Mouse (Mus musculus): Measurements from ENCODE around the gene Coa4. TPM values are rescaled to one million over a fixed set of nuclear protein-coding genes. Genes with fewer than 3 reads are reported as not detected.
"Not testable (repeated sequence)": the region's sequence is repeated elsewhere in the genome, so short reads cannot be mapped to it uniquely, and the experiment has no call there.

Coa4 gene
- polyA plus RNA-seq, 1 experiment from 2014 or later, result 18.6 TPM

DNA sequence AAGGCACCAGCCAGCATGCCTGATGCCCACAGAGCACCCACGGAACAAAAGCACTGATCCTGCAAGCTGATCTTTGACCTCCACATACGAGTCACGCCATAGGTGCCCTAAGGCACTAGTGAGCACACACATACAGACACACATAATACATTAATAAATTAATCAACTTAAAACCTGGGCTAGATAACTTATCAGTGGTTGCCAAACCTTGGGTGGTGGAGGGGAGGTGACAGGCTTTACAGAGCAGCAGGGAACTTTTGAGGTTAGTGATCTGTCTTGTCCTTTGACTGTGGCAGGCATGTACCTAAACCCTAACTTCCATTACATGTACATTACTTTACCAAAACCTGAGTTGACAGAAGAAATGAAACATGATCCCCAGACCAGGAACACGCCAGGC lies 22.5 kb downstream of the Coa4 start:
- DNase-seq (ENCODE audit: low spot score) (no peak), ATAC-seq (replicated peaks; ENCODE audit: low FRiP score) (no peak)
- no peak overlapping the region for H3K4me3 ChIP-seq (ENCODE audit: low read depth, low read length)
- no peaks in the 10 kb centered on the region for H3K9me3 ChIP-seq (ENCODE audit: control insufficient read depth, low read length)
- H3K4me2 ChIP-seq (ENCODE audit: low read depth, low read length, severe bottlenecking), result no peak overlapping the region
- WGBS, result 86% methylated on average over 4 of the region's 4 CpGs
- H3K27ac ChIP-seq (ENCODE audit: low read depth, low read length), result no peak overlapping the region
- no peaks in the 10 kb centered on the region for H3K27me3 ChIP-seq (ENCODE audit: control insufficient read depth, insufficient read depth, low read length)
- H3K36me3 ChIP-seq (ENCODE audit: control insufficient read depth, insufficient read depth, low read length), result no peaks in the 10 kb centered on the region
- H3K9ac ChIP-seq (ENCODE audit: low read length), result no peak overlapping the region
- 0 out of 2 replicates have a peak, but pooled peaks cover 2% of the 10 kb centered on the region for H3K4me1 ChIP-seq (replicated peaks; ENCODE audit: control insufficient read depth, insufficient read depth, low read length)

DNA sequence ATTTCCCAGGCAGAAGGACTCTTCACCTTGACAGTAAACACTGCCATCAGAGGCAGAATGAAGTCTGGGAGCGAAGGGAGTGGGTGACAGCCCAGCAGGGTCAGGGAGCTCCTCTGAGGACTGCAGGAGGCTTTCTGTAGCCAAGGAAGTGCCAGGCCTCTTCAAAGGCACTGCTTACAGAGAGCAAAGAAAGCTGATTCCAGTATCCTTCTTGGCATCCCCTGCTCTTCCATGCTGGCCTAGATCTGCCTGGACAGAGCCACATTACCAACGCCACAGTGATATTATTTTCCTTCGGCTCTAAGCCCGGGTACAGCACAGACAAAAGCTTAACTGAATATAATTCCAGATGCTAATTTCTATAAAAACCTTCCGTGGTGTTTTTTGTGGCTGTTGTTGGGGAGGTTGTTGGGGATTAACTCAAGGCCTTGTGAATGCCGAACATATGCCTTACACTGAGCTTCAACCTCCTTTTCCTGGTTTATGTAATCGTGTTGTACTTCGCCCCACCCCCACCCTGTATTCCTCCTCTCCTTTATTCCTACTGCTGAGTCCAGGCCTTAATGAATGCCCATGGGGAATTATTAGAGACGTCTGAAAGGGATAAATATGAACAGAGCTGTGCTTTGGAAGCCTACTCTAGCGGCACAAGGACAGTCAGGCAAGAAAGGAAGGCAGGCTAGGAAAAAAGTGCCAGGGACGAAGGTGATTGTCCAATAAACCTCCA lies 25.2 kb downstream of the Coa4 start:
- WGBS, result 75% methylated on average over 11 of the region's 11 CpGs
- H3K9ac ChIP-seq (ENCODE audit: low read length), result peak overlapping the region; percentile 8; the same call in 1 of the 2 replicates
- DNase-seq (ENCODE audit: low spot score), result no peak

DNA sequence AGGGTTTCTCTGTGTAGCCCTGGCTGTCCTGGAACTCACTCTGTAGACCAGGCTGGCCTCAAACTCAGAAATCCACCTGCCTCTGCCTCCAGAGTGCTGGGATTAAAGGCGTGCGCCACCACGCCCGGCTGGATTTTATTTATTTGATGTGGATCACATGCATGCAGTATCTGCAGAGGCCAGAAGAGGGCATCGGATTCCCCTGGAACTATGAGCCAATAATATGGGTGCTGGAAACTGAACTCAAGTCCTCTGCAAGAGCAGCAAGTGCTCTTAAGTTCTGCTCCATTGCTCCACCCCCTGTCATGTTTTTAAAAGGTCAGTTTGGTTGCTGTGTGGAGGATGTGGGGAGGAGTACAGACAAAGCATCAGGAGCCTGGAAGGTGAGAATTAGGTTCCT lies 30.4 kb downstream of the Coa4 start:
- ATAC-seq (replicated peaks; ENCODE audit: low FRiP score); H3K27me3 ChIP-seq (ENCODE audit: control insufficient read depth, insufficient read depth, low read length); H3K4me1 ChIP-seq (replicated peaks; ENCODE audit: control insufficient read depth, insufficient read depth, low read length); H3K36me3 ChIP-seq (ENCODE audit: control insufficient read depth, insufficient read depth, low read length); DNase-seq (ENCODE audit: low spot score); H3K9ac ChIP-seq (ENCODE audit: low read length); H3K9me3 ChIP-seq (ENCODE audit: control insufficient read depth, low read length); H3K27ac ChIP-seq (ENCODE audit: low read depth, low read length); H3K4me3 ChIP-seq (ENCODE audit: low read depth, low read length); H3K4me2 ChIP-seq (ENCODE audit: low read depth, low read length, severe bottlenecking): not testable (repeated sequence)
- WGBS, result 80% methylated on average over 5 of the region's 5 CpGs

More for the DNA sequence above, 25.2 kb downstream of the Coa4 start:
- Histone ChIP-seq H3K27me3 (ENCODE audit: control insufficient read depth, insufficient read depth, low read length) (no peaks in the 10 kb centered on the region), H3K4me2 (ENCODE audit: low read depth, low read length, severe bottlenecking) (no peak overlapping the region), H3K36me3 (ENCODE audit: control insufficient read depth, insufficient read depth, low read length) (no peaks in the 10 kb centered on the region), H3K4me1 (replicated peaks; ENCODE audit: control insufficient read depth, insufficient read depth, low read length) (no peaks in the 10 kb centered on the region), H3K27ac (ENCODE audit: low read depth, low read length) (no peak overlapping the region), H3K9me3 (ENCODE audit: control insufficient read depth, low read length) (no peaks in the 10 kb centered on the region), H3K4me3 (ENCODE audit: low read depth, low read length) (no peak overlapping the region)
- ATAC-seq (replicated peaks; ENCODE audit: low FRiP score), result no peak

DNA sequence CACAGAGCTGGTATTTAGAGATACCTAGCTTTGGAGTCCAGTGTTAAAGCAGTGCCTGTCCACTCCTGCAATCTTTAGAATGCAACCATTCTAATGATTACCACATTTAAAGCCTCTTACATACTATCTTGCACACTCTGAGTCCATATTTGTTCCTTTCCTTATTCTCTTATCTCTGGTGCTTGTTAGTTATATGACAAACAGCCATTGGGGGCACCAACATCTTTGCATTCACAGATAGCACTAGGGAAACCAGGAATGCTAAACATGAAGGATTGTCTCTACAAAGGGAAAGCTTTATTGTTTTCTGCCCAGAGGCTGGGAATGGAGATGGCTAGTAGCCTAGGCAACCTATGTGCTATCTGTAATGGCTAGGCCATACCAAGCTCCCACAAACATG lies 33.0 kb downstream of the Coa4 start:
- Histone ChIP-seq H3K27me3 (ENCODE audit: control insufficient read depth, insufficient read depth, low read length) (no peaks in the 10 kb centered on the region), H3K27ac (ENCODE audit: low read depth, low read length) (no peak overlapping the region), H3K4me3 (ENCODE audit: low read depth, low read length) (no peak overlapping the region), H3K9ac (ENCODE audit: low read length) (no peak overlapping the region), H3K4me1 (replicated peaks; ENCODE audit: control insufficient read depth, insufficient read depth, low read length) (no peaks in the 10 kb centered on the region), H3K4me2 (ENCODE audit: low read depth, low read length, severe bottlenecking) (no peak overlapping the region), H3K9me3 (ENCODE audit: control insufficient read depth, low read length) (no peaks in the 10 kb centered on the region), H3K36me3 (ENCODE audit: control insufficient read depth, insufficient read depth, low read length) (no peaks in the 10 kb centered on the region)
- ATAC-seq (replicated peaks; ENCODE audit: low FRiP score), result no peak
- DNase-seq (ENCODE audit: low spot score), result no peak

DNA sequence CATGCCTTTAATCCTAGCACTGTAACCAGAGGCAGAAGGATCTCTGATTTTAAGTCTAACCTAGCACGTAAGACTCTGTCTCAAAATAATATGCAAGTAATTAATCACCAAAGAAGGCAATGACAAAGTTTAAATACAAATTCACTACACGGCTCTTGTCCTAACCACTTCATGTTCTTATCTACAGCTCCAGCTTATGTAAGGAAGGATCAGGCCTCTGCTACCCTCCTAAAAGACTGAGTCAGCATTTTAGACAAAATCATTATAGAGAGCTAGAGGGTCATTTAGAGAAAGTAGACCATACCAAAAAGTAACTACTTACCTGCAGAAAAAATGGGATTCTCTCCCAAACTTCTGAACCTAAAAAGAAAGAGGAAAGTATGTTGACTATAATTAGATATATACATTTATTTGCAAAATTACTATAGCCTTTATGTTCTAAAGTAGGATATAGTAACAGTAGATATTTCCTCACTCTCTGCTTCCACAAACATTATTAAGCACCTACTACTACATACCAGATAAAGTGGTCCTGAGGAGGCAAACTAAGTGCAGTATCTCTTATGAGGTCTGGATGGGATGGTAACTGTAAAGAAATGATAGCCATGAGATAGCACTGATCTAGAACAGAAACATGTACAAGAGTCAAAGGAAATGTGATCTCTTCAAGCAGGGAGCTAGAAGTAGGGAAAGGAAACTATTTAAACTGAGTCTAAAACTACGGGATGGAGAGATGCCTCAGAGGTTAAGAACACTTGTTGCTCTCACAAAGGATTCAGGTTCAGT lies 34.3 kb downstream of the Coa4 start:
- Histone ChIP-seq H3K4me2 (ENCODE audit: low read depth, low read length, severe bottlenecking) (no peak overlapping the region), H3K9ac (ENCODE audit: low read length) (no peak overlapping the region), H3K4me3 (ENCODE audit: low read depth, low read length) (no peak overlapping the region), H3K36me3 (ENCODE audit: control insufficient read depth, insufficient read depth, low read length) (no peaks in the 10 kb centered on the region), H3K9me3 (ENCODE audit: control insufficient read depth, low read length) (no peaks in the 10 kb centered on the region), H3K4me1 (replicated peaks; ENCODE audit: control insufficient read depth, insufficient read depth, low read length) (no peaks in the 10 kb centered on the region), H3K27ac (ENCODE audit: low read depth, low read length) (no peak overlapping the region), H3K27me3 (ENCODE audit: control insufficient read depth, insufficient read depth, low read length) (no peaks in the 10 kb centered on the region)
- ATAC-seq (replicated peaks; ENCODE audit: low FRiP score) (no peak), DNase-seq (ENCODE audit: low spot score) (no peak)
- 89% methylated on average over 3 of the region's 3 CpGs for WGBS

DNA sequence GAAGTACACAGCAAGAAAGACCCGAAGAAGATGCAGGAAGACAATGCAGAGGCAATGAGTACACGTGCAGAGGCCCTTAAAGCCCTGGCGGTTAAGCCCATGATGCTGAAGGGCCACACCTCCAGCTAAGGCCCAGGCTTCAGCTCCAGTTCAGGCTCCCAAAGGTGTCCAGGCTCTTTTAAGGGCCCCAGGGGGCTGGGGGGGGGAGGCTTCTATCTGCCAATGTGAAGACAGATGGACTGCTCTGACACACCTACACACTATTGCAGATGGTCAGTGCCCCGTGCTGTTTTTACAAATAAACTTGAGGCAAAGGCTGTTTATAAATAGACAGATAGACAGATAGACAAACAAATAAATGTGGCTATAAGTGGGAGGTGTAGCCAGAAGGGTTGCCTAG lies 35.2 kb downstream of the Coa4 start:
- H3K9ac ChIP-seq (ENCODE audit: low read length), result no peak overlapping the region
- ATAC-seq (replicated peaks; ENCODE audit: low FRiP score) (no peak), DNase-seq (ENCODE audit: low spot score) (no peak)
- no peak overlapping the region for H3K4me2 ChIP-seq (ENCODE audit: low read depth, low read length, severe bottlenecking)
- no peak overlapping the region for H3K4me3 ChIP-seq (ENCODE audit: low read depth, low read length)
- no peaks in the 10 kb centered on the region for H3K36me3 ChIP-seq (ENCODE audit: control insufficient read depth, insufficient read depth, low read length)
- no peaks in the 10 kb centered on the region for H3K27me3 ChIP-seq (ENCODE audit: control insufficient read depth, insufficient read depth, low read length)
- H3K27ac ChIP-seq (ENCODE audit: low read depth, low read length), result no peak overlapping the region
- no peaks in the 10 kb centered on the region for H3K9me3 ChIP-seq (ENCODE audit: control insufficient read depth, low read length)
- H3K4me1 ChIP-seq (replicated peaks; ENCODE audit: control insufficient read depth, insufficient read depth, low read length), result no peaks in the 10 kb centered on the region
- 85% methylated on average over 4 of the region's 4 CpGs for WGBS

DNA sequence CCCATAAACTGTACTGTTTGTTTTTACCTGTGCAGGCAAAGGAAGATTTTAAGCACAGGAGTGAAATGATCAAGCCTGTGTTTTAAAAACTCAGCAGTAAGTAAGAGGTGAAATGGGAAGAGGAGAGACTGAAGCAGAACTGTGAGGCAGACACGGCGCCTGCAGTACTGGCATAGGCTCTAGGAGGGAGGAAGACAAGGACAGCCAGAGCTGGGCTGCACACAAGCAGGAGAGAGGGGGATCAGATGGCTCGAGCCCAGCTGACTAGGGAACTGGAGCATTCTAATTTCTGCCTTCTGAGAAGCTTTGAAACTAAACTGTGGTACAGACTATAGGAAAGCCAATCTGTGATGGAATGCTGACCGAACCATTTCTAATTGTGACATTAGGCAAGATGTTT lies 35.8 kb downstream of the Coa4 start:
- ATAC-seq (replicated peaks; ENCODE audit: low FRiP score), result no peak

DNA sequence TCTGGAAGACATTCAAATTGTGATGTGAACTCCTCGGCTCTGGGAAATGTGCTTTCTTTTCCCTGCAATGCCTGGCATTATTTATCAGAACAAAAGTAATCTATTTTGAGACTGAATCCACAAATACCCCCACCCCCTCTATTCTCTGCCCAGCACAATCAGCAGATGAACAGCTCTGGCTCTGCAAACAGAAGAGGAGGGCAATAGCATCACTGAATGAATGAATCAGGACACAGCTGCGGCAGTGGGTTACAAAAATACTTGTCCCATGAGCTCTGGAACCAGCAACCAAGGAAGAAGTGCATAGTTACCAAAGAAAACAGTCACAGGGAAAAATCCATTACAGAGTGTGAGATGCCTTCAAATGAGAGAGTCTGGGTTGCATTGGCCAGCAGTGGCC lies 41.9 kb downstream of the Coa4 start:
- no peak overlapping the region for H3K27ac ChIP-seq (ENCODE audit: low read depth, low read length)
- no peak overlapping the region for H3K9ac ChIP-seq (ENCODE audit: low read length)
- H3K9me3 ChIP-seq (ENCODE audit: control insufficient read depth, low read length), result no peaks in the 10 kb centered on the region
- no peaks in the 10 kb centered on the region for H3K27me3 ChIP-seq (ENCODE audit: control insufficient read depth, insufficient read depth, low read length)
- H3K4me2 ChIP-seq (ENCODE audit: low read depth, low read length, severe bottlenecking), result no peak overlapping the region
- WGBS, result 66% methylated on average over 2 of the region's 2 CpGs
- H3K4me1 ChIP-seq (replicated peaks; ENCODE audit: control insufficient read depth, insufficient read depth, low read length), result no peaks in the 10 kb centered on the region
- H3K4me3 ChIP-seq (ENCODE audit: low read depth, low read length), result no peak overlapping the region
- ATAC-seq (replicated peaks; ENCODE audit: low FRiP score) (no peak), DNase-seq (ENCODE audit: low spot score) (no peak)
- no peaks in the 10 kb centered on the region for H3K36me3 ChIP-seq (ENCODE audit: control insufficient read depth, insufficient read depth, low read length)

More for the DNA sequence above, 35.8 kb downstream of the Coa4 start:
- WGBS, result 79% methylated on average over 4 of the region's 4 CpGs
- H3K9ac ChIP-seq (ENCODE audit: low read length), result no peak overlapping the region
- no peaks in the 10 kb centered on the region for H3K9me3 ChIP-seq (ENCODE audit: control insufficient read depth, low read length)
- DNase-seq (ENCODE audit: low spot score), result no peak
- no peak overlapping the region for H3K4me3 ChIP-seq (ENCODE audit: low read depth, low read length)
- H3K27ac ChIP-seq (ENCODE audit: low read depth, low read length), result no peak overlapping the region
- no peaks in the 10 kb centered on the region for H3K36me3 ChIP-seq (ENCODE audit: control insufficient read depth, insufficient read depth, low read length)
- no peak overlapping the region for H3K4me2 ChIP-seq (ENCODE audit: low read depth, low read length, severe bottlenecking)
- no peaks in the 10 kb centered on the region for H3K4me1 ChIP-seq (replicated peaks; ENCODE audit: control insufficient read depth, insufficient read depth, low read length)
- no peaks in the 10 kb centered on the region for H3K27me3 ChIP-seq (ENCODE audit: control insufficient read depth, insufficient read depth, low read length)

Measured in forebrain, embryonic 11.5 days (tissue).